Mouse (Mus musculus) cerebellum, adult 2 months (tissue): Measurements from ENCODE around the gene Fam131b. TPM values are rescaled to one million over a fixed set of nuclear protein-coding genes. Genes with fewer than 3 reads are reported as not detected.
A peak's percentile ranks its signal among the peaks of the same experiment; 100 is the strongest.

Experiments used
- DNase-seq, 2 experiments: peaks; one replicate each; pipeline ENCODE4 v3.0.0; 2021
- H3K27ac ChIP-seq: fragments of 200-500 bp; 2 replicates; pipeline ENCODE4 v1.5.1; 2012; ENCODE audit warnings: low read length, control low read depth, inconsistent platforms; ENCODE audit not compliant: insufficient read depth
- H3K27me3 ChIP-seq: fragments of 200-500 bp; 2 replicates; pipeline ENCODE4 v1.6.1; 2012; ENCODE audit warnings: inconsistent platforms, mild to moderate bottlenecking, low read length, moderate library complexity; ENCODE audit not compliant: control insufficient read depth, insufficient read depth
- H3K4me1 ChIP-seq: fragments of 200-500 bp; 2 replicates; pipeline ENCODE4 v1.6.1; 2011; ENCODE audit warnings: low read length; ENCODE audit not compliant: control insufficient read depth, insufficient read depth
- H3K4me3 ChIP-seq: fragments of 200-500 bp; replicated peaks from 2 replicates; pipeline ENCODE3; 2011; ENCODE audit warnings: mild to moderate bottlenecking, low read depth, low read length, control low read depth; ENCODE audit not compliant: insufficient read depth
- CTCF ChIP-seq: fragments of 200-500 bp; IDR thresholded peaks from 2 replicates; pipeline ENCODE4 v1.5.1; 2011; ENCODE audit warnings: low read depth, mild to moderate bottlenecking, control low read depth, low read length, moderate library complexity, borderline replicate concordance; ENCODE audit not compliant: insufficient read depth
- POLR2A ChIP-seq: fragments of 200-500 bp; IDR thresholded peaks from 2 replicates; pipeline ENCODE4 v1.6.1; 2011; ENCODE audit warnings: low read length, control low read depth, borderline replicate concordance; ENCODE audit not compliant: insufficient read depth
- WGBS: fragments of 180-500 bp; shearing (Covaris S2); methylation state at CpG from one replicate; pipeline ENCODE4 v1.1.7; 2018; 5-methylcytosine and 5-hydroxymethylcytosine counted together
- polyA plus RNA-seq: library from polyadenylated mRNA; depleted of rRNA; stranded (reverse); fragments of >200 nt; gene quantifications from 2 replicates; pipeline ENCODE4 v1.2.3, GENCODE M21; 2012; rRNA removed

Gene Fam131b
- polyA plus RNA-seq, 1 experiment = 102 TPM

GRCm38 (mm10) chr6:42265391-42266330 is 58.8 kb downstream of the Fam131b start:
- under 1% methylated on average over 21 of the region's 21 CpGs for WGBS
- DNase-seq = no peak

More at GRCm38 (mm10) chr6:42265391-42266330, 58.8 kb downstream of the Fam131b start:
- TF ChIP-seq CTCF = no peak
- no peak for TF ChIP-seq POLR2A
- H3K4me3 ChIP-seq = peak overlapping the region; percentile 81
- H3K27me3 ChIP-seq = no peaks in the 10 kb centered on the region
- peaks cover 3% of the 10 kb centered on the region; the same call in 1 of the 2 replicates for H3K4me1 ChIP-seq
- H3K27ac ChIP-seq = peak overlapping the region; percentile 81

Other genes starting within 250 kb of the Fam131b start
- gene Tas2r139, start 183.7 kb downstream of the Fam131b start, polyA plus RNA-seq = not detected in 2 replicates
- gene Tas2r144, start 109.3 kb downstream of the Fam131b start, polyA plus RNA-seq = not detected in 2 replicates
- gene Gstk1, start 78.7 kb downstream of the Fam131b start, polyA plus RNA-seq = 28.8 and 30.5 TPM in 2 replicates
- not detected in 2 replicates for gene Tmem139, start 62.7 kb downstream of the Fam131b start, polyA plus RNA-seq
- 26.1 and 31.3 TPM in 2 replicates for gene Casp2, start 59.7 kb downstream of the Fam131b start, polyA plus RNA-seq
- gene Clcn1, start 38.0 kb downstream of the Fam131b start, polyA plus RNA-seq = 11.5 and 13.4 TPM in 2 replicates
- gene Zyx, start 25.0 kb upstream of the Fam131b start, polyA plus RNA-seq = 123 and 129 TPM in 2 replicates
- gene Epha1, start 48.6 kb upstream of the Fam131b start, polyA plus RNA-seq = 0.43 and 0.46 TPM in 2 replicates
- 0.33 and 1.0 TPM in 2 replicates for gene Tas2r143, start 75.6 kb upstream of the Fam131b start, polyA plus RNA-seq
- gene Tas2r135, start 80.8 kb upstream of the Fam131b start, polyA plus RNA-seq = 0.72 and 0.84 TPM in 2 replicates
- 0.19 and 0.20 TPM in 2 replicates for gene Tas2r126, start 109.9 kb upstream of the Fam131b start, polyA plus RNA-seq
- not detected in 2 replicates for gene Olfr458, start 140.6 kb upstream of the Fam131b start, polyA plus RNA-seq
- gene Olfr457, start 151.7 kb upstream of the Fam131b start, polyA plus RNA-seq = not detected in 2 replicates
- not detected in 2 replicates for gene Olfr456, start 162.6 kb upstream of the Fam131b start, polyA plus RNA-seq
- gene Olfr455, start 222.9 kb upstream of the Fam131b start, polyA plus RNA-seq = not detected in 2 replicates